Mouse (Mus musculus): ENCODE results near the gene Gramd1c. TPM values are rescaled to one million over a fixed set of nuclear protein-coding genes. Genes with fewer than 3 reads are reported as not detected.

Gene Gramd1c
- polyA plus RNA-seq (2012; rRNA removed) (4.1 and 4.6 TPM in 2 replicates), polyA plus RNA-seq (2014; fragmentation: Nextera tagmentation; extraction: Ambion mirVana) (5.5 and 6.7 TPM in 2 replicates)

DNA sequence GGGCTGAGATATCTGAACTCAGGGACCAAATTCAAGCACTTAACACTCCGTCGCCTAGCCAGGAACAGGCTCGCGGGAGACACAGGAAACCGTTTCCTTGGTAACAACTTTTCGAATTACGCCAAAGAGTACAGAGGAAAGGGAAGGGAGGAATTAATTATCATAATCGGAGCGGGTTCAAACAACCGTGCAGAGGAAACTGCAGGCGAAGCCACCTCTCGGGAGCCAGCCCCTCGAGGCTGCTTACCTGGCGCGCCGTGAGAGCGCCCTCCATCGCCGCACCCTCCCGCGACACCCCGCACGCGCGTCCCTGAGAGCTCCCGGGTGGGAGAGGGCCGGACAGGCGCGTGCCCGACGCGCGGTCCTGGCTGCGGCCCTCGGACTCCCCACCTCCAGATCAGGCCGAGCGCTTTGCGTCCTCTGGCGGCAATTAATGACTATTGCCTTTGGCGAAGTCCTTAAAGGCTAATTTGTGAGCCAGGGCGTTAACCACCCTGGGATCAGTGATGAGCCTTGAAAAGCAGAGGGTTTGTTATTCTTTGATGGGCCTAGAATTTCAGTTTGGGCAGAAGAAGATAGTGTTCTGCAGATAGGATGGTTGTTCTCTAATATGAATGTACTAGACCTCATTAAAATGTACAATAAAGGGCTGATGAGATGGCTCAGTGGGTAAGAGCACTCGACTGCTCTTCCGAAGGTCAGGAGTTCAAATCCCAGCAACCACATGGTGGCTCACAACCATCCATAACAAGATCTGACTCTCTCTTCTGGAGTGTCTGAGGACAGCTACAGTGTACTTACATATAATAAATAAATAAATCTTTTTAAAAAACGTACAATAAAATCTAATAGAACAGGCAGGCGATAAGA, at the start of gene Gramd1c:
Gene Gramd1c (minus strand): TSS at position 321 of the 870 bp plus-strand sequence.
- Histone ChIP-seq H3K27ac (replicated peaks; ENCODE audit: low read depth, low read length) (no peak within 1 kb of the TSS), H3K9me3 (ENCODE audit: control insufficient read depth, low read length) (no peaks in the 10 kb centered on the region), H3K4me1 (ENCODE audit: control insufficient read depth, insufficient read depth, low read length) (peaks cover 2% of the 10 kb centered on the region; the same call in 1 of the 2 replicates), H3K4me3 (replicated peaks; ENCODE audit: low read length) (peak within 1 kb of the TSS; percentile 54), H3K9ac (ENCODE audit: low read depth, low read length, severe bottlenecking) (peak within 1 kb of the TSS; percentile 77), H3K4me2 (replicated peaks; ENCODE audit: low read depth, low read length, severe bottlenecking) (peak within 1 kb of the TSS; percentile 69), H3K27me3 (ENCODE audit: control insufficient read depth, insufficient read depth, low read length) (no peaks in the 10 kb centered on the region), H3K36me3 (ENCODE audit: control insufficient read depth, insufficient read depth, low read length) (no peaks in the 10 kb centered on the region)
- TF ChIP-seq POLR2A (IDR thresholded peaks at IDR 0.05; ENCODE audit: borderline replicate concordance, extremely low read depth, insufficient read depth, insufficient read length), result no peak
- 6% methylated on average over 45 of the region's 45 CpGs for WGBS
- ATAC-seq (ENCODE audit: low FRiP score, low read depth) (peak; percentile 88), DNase-seq (ENCODE audit: low spot score) (peak; percentile 78)

DNA sequence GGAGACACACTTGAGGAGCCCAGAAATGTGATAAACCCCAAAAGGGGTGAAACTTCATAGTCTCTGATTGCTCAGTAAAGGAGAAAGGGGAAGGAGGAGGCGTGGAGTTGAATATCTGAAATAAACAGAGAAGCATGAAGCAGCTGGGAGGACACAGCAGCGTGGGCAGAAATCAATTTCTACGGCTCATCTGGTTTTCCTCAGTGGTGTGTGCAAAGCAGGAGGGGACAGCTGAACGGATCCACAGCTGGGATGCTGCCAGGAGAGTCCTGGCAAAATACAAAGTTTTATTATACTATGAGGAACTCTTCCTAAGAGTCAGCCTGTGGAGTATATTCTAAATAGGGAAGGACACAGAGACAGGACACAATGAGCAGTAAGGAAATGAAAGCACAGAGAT, 45.9 kb upstream of the Gramd1c start:
- Histone ChIP-seq H3K4me1 (ENCODE audit: control insufficient read depth, insufficient read depth, low read length) (no peaks in the 10 kb centered on the region), H3K9ac (ENCODE audit: low read depth, low read length, severe bottlenecking) (no peak overlapping the region), H3K36me3 (ENCODE audit: control insufficient read depth, insufficient read depth, low read length) (peaks cover 59% of the 10 kb centered on the region), H3K27me3 (ENCODE audit: control insufficient read depth, insufficient read depth, low read length) (no peaks in the 10 kb centered on the region), H3K4me2 (replicated peaks; ENCODE audit: low read depth, low read length, severe bottlenecking) (no peak overlapping the region), H3K4me3 (replicated peaks; ENCODE audit: low read length) (no peak overlapping the region), H3K9me3 (ENCODE audit: control insufficient read depth, low read length) (no peaks in the 10 kb centered on the region), H3K27ac (replicated peaks; ENCODE audit: low read depth, low read length) (no peak overlapping the region)
- TF ChIP-seq POLR2A (IDR thresholded peaks at IDR 0.05; ENCODE audit: borderline replicate concordance, extremely low read depth, insufficient read depth, insufficient read length), result no peak
- DNase-seq (ENCODE audit: low spot score) (peak; percentile 66), ATAC-seq (ENCODE audit: low FRiP score, low read depth) (peak; percentile 82)
- WGBS, result 85% methylated on average over 4 of the region's 4 CpGs

DNA sequence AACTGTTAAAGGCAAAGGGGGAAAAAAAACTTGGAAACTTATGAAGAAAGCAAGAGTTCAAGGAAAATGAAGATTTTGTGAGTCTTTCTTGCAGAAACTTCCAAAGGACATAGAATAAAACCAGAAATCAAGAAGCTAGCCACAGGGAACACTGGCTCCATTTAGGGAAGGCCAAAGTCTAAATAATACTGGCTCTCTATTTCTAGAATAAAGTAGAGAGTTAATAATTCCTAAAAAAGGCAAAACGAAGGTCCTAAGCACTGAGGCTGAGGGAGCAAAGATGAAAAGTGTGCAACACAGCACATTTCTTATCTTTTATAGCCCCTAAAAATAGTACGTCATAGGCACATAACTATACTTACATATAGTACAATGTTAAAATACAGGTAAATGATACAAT, 42.1 kb upstream of the Gramd1c start:
- H3K36me3 ChIP-seq (ENCODE audit: control insufficient read depth, insufficient read depth, low read length), result peaks cover 75% of the 10 kb centered on the region
- WGBS, result 85% methylated on average over 2 of the region's 2 CpGs
- no peak for TF ChIP-seq POLR2A (IDR thresholded peaks at IDR 0.05; ENCODE audit: borderline replicate concordance, extremely low read depth, insufficient read depth, insufficient read length)

GRCm38 (mm10) chr16:44103806-44104766, 40.9 kb upstream of the Gramd1c start:
- H3K9ac ChIP-seq (ENCODE audit: low read depth, low read length, severe bottlenecking), result no peak overlapping the region
- ATAC-seq (ENCODE audit: low FRiP score, low read depth) (peak; percentile 24; the same call in 1 of the 2 replicates), DNase-seq (ENCODE audit: low spot score) (no peak)
- no peak for TF ChIP-seq POLR2A (IDR thresholded peaks at IDR 0.05; ENCODE audit: borderline replicate concordance, extremely low read depth, insufficient read depth, insufficient read length)
- no peak overlapping the region for H3K27ac ChIP-seq (replicated peaks; ENCODE audit: low read depth, low read length)
- no peaks in the 10 kb centered on the region for H3K9me3 ChIP-seq (ENCODE audit: control insufficient read depth, low read length)
- H3K4me2 ChIP-seq (replicated peaks; ENCODE audit: low read depth, low read length, severe bottlenecking), result no peak overlapping the region
- H3K36me3 ChIP-seq (ENCODE audit: control insufficient read depth, insufficient read depth, low read length), result peaks cover 73% of the 10 kb centered on the region
- no peaks in the 10 kb centered on the region for H3K4me1 ChIP-seq (ENCODE audit: control insufficient read depth, insufficient read depth, low read length)
- no peaks in the 10 kb centered on the region for H3K27me3 ChIP-seq (ENCODE audit: control insufficient read depth, insufficient read depth, low read length)
- no peak overlapping the region for H3K4me3 ChIP-seq (replicated peaks; ENCODE audit: low read length)
- 82% methylated on average over 18 of the region's 18 CpGs for WGBS

More for the DNA sequence above, 42.1 kb upstream of the Gramd1c start:
- no peak for DNase-seq (ENCODE audit: low spot score)
- Histone ChIP-seq H3K27me3 (ENCODE audit: control insufficient read depth, insufficient read depth, low read length) (no peaks in the 10 kb centered on the region), H3K9me3 (ENCODE audit: control insufficient read depth, low read length) (no peaks in the 10 kb centered on the region), H3K4me3 (replicated peaks; ENCODE audit: low read length) (no peak overlapping the region), H3K9ac (ENCODE audit: low read depth, low read length, severe bottlenecking) (no peak overlapping the region), H3K4me2 (replicated peaks; ENCODE audit: low read depth, low read length, severe bottlenecking) (no peak overlapping the region), H3K4me1 (ENCODE audit: control insufficient read depth, insufficient read depth, low read length) (no peaks in the 10 kb centered on the region), H3K27ac (replicated peaks; ENCODE audit: low read depth, low read length) (no peak overlapping the region)
- no peak for ATAC-seq (ENCODE audit: low FRiP score, low read depth)

DNA sequence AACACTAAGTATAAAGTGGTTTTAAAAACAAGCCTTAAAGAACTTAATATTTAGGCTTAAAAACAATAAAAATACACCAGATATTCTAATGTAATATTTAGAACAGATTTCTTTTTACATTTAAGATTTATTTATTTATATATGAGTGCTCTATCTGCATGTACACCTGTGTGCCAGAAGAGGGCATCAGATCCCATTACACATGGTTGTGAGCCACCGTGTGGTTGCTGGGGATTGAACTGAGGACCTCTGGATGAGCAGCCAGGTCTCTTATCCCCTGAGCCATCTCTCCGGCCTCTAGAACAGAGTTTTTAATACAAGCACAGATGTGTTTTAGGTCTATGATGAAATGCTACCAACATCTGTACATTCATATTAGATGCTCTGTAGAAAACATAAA, 39.8 kb upstream of the Gramd1c start:
- Histone ChIP-seq H3K27ac (replicated peaks; ENCODE audit: low read depth, low read length) (no peak overlapping the region), H3K4me3 (replicated peaks; ENCODE audit: low read length) (no peak overlapping the region), H3K36me3 (ENCODE audit: control insufficient read depth, insufficient read depth, low read length) (peaks cover 73% of the 10 kb centered on the region), H3K9ac (ENCODE audit: low read depth, low read length, severe bottlenecking) (no peak overlapping the region), H3K9me3 (ENCODE audit: control insufficient read depth, low read length) (no peaks in the 10 kb centered on the region), H3K4me2 (replicated peaks; ENCODE audit: low read depth, low read length, severe bottlenecking) (no peak overlapping the region), H3K4me1 (ENCODE audit: control insufficient read depth, insufficient read depth, low read length) (no peaks in the 10 kb centered on the region), H3K27me3 (ENCODE audit: control insufficient read depth, insufficient read depth, low read length) (no peaks in the 10 kb centered on the region)
- 93% methylated on average over 2 of the region's 2 CpGs for WGBS
- TF ChIP-seq POLR2A (IDR thresholded peaks at IDR 0.05; ENCODE audit: borderline replicate concordance, extremely low read depth, insufficient read depth, insufficient read length), result no peak
- ATAC-seq (ENCODE audit: low FRiP score, low read depth) (no peak), DNase-seq (ENCODE audit: low spot score) (no peak)

Measured in limb, embryonic 14.5 days (tissue).